Mouse (Mus musculus) cerebellum, adult 11 months (tissue): ENCODE results near the gene Comt.

Source experiments
- DNase-seq: peaks from one replicate; pipeline ENCODE4 v3.0.0; 2022

The Comt gene

GRCm38 (mm10) chr16:18409776-18410175 lies 16.9 kb downstream of the Comt start:
- DNase-seq = no peak

- no peak for DNase-seq
These were observed 18.7 kb downstream of the Comt start for GRCm38 (mm10) chr16:18407912-18408311.

- DNase-seq = no peak
These were observed 20.4 kb downstream of the Comt start for GRCm38 (mm10) chr16:18406293-18406692.

GRCm38 (mm10) chr16:18405876-18406275 lies 20.8 kb downstream of the Comt start:
- DNase-seq = no peak

GRCm38 (mm10) chr16:18405091-18405854 lies 21.4 kb downstream of the Comt start:
- DNase-seq = no peak

- DNase-seq = no peak
These were observed 23.4 kb downstream of the Comt start for GRCm38 (mm10) chr16:18403285-18403684.

- no peak for DNase-seq
These were observed 26.0 kb downstream of the Comt start for GRCm38 (mm10) chr16:18400472-18401216.

GRCm38 (mm10) chr16:18400028-18400427 lies 26.6 kb downstream of the Comt start:
- DNase-seq = no peak

- no peak for DNase-seq
These were observed 29.6 kb downstream of the Comt start for GRCm38 (mm10) chr16:18396791-18397621.

GRCm38 (mm10) chr16:18396201-18396600 lies 30.5 kb downstream of the Comt start:
- peak; percentile 79 for DNase-seq

- DNase-seq = peak; percentile 61
These were observed 31.0 kb downstream of the Comt start for GRCm38 (mm10) chr16:18395620-18396036.

GRCm38 (mm10) chr16:18394777-18395619 lies 31.7 kb downstream of the Comt start:
- no peak for DNase-seq

- no peak for DNase-seq
These were observed 32.6 kb downstream of the Comt start for GRCm38 (mm10) chr16:18394056-18394455.

GRCm38 (mm10) chr16:18393595-18393994 lies 33.1 kb downstream of the Comt start:
- no peak for DNase-seq

- DNase-seq = peak; percentile 78
These were observed 33.9 kb downstream of the Comt start for GRCm38 (mm10) chr16:18392469-18393426.

- no peak for DNase-seq
These were observed 34.9 kb downstream of the Comt start for GRCm38 (mm10) chr16:18391728-18392127.

GRCm38 (mm10) chr16:18391127-18391526 lies 35.5 kb downstream of the Comt start:
- DNase-seq = no peak

GRCm38 (mm10) chr16:18390399-18390798 lies 36.3 kb downstream of the Comt start:
- DNase-seq = no peak

- DNase-seq = no peak
These were observed 37.8 kb downstream of the Comt start for GRCm38 (mm10) chr16:18388583-18389435.
